Mouse (Mus musculus) midbrain, embryonic 12.5 days (tissue): ENCODE measurements at regions not wholly inside any gene's neighbourhood (a gene's known extent, or its start where the extent isn't known, plus 50 kb on each side); places are given as distances from the start of the nearest gene placed in this dataset.

Experiments
- ATAC-seq: fragments of 200-750 bp; cut with Nextera tagmentation; 2 replicates; pipeline ENCODE4 v1.8.0; 2017; ENCODE audit warnings: low read depth, moderate TSS enrichment, moderate library complexity; ENCODE audit not compliant: low FRiP score
- H3K27ac ChIP-seq: fragments of 300-500 bp; sonication (generic); replicated peaks from 2 replicates; pipeline ENCODE4 v1.5.1; 2016; ENCODE audit warnings: mild to moderate bottlenecking
- H3K27me3 ChIP-seq: fragments of 300-500 bp; sonication (generic); 2 replicates; pipeline ENCODE4 v1.6.1; 2016; ENCODE audit warnings: mild to moderate bottlenecking
- H3K36me3 ChIP-seq: fragments of 300-500 bp; sonication (generic); 2 replicates; pipeline ENCODE4 v1.6.1; 2016
- H3K4me1 ChIP-seq: fragments of 300-500 bp; sonication (generic); 2 replicates; pipeline ENCODE4 v1.6.1; 2016
- H3K4me2 ChIP-seq: fragments of 300-500 bp; sonication (generic); replicated peaks from 2 replicates; pipeline ENCODE4 v1.6.1; 2016; ENCODE audit warnings: mild to moderate bottlenecking, moderate library complexity
- H3K4me3 ChIP-seq: fragments of 300-500 bp; sonication (generic); 2 replicates; pipeline ENCODE4 v1.5.1; 2016; ENCODE audit warnings: mild to moderate bottlenecking
- H3K9ac ChIP-seq: fragments of 300-500 bp; sonication (generic); replicated peaks from 2 replicates; pipeline ENCODE4 v1.6.1; 2016; ENCODE audit warnings: mild to moderate bottlenecking, moderate library complexity
- H3K9me3 ChIP-seq: fragments of 300-500 bp; sonication (generic); 2 replicates; pipeline ENCODE4 v1.6.1; 2016; ENCODE audit warnings: mild to moderate bottlenecking
- WGBS: fragments of 180-500 bp; shearing (Covaris S2); methylation state at CpG from one replicate; pipeline ENCODE4 v1.1.7; 2016; 5-methylcytosine and 5-hydroxymethylcytosine counted together

DNA sequence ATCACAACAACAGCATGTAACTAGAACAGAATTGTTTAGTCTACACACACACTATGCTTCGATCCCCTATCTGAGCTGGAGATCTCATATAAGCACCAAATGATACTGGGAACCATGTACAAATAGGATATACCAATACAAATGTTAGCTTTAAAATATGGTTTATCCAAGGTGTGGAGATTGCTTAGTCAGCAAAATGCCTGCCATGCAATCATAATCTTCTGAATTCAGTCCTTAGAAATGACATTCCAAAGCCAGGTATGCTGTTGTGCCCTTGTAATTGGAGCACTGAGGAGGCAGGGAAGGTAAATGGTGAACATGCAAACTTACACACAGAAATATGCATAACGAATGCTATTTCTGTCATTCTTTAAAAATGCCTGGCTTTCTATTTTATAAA is 54.0 kb upstream of the Thsd7b start:
- 81% methylated on average over 2 of the region's 2 CpGs for WGBS

DNA sequence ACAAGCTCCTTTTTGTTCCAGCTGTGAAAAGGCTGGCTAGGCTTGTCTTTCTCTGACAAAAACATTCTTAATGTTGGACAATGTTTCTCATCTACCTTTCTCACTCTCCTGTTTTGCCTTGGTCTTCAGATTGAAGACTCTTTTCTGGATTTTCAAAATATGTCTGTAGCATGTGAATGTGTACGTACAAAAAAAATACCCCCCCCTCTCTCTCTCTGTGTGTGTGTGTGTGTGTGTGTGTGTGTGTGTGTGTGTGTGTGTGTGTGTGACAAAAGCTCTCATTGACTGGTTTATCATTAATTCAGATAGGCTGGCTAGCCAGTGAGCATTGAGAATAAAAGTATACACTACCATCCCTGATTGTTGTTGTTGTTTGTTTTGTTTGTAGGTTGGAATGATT is 64.3 kb upstream of the Thsd7b start:
- H3K4me1 ChIP-seq = peaks cover 18% of the 10 kb centered on the region
- no peak overlapping the region for H3K9ac ChIP-seq
- no peaks in the 10 kb centered on the region for H3K9me3 ChIP-seq
- peak overlapping the region; percentile 87 for H3K27ac ChIP-seq
- H3K4me3 ChIP-seq = no peak overlapping the region
- peak; percentile 45 for ATAC-seq
- no peaks in the 10 kb centered on the region for H3K36me3 ChIP-seq
- WGBS = 33% methylated on average over 1 of the region's 1 CpGs
- H3K4me2 ChIP-seq = no peak overlapping the region
- no peaks in the 10 kb centered on the region for H3K27me3 ChIP-seq

More for the DNA sequence above, 54.0 kb upstream of the Thsd7b start:
- Histone ChIP-seq H3K36me3 (no peaks in the 10 kb centered on the region), H3K27me3 (no peaks in the 10 kb centered on the region), H3K4me3 (no peak overlapping the region), H3K27ac (no peak overlapping the region), H3K4me1 (no peaks in the 10 kb centered on the region), H3K9ac (no peak overlapping the region), H3K9me3 (no peaks in the 10 kb centered on the region), H3K4me2 (no peak overlapping the region)
- no peak for ATAC-seq

DNA sequence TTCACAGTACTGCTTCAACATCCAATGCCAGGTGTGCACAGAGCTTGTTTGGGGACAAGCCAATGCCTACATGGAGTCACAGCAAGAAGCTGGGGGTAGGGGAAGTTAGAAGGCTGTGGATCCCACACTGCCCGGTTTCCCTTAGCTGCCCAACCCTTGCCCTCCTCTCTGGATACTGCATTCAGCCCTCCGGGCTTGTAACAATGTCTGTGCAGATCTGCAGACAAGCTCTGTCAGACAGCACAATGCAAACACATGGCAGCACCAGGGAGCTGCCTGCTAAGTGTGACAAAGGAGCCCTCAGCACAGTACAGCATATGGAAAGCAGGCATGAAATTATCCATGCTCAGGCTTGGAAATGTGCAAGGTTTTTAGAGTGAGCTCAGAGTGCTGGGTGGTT is 64.7 kb upstream of the Thsd7b start:
- 8% methylated on average over 2 of the region's 2 CpGs for WGBS
- Histone ChIP-seq H3K27ac (peak overlapping the region; percentile 87), H3K27me3 (no peaks in the 10 kb centered on the region), H3K9ac (no peak overlapping the region), H3K9me3 (no peaks in the 10 kb centered on the region), H3K4me1 (peaks cover 18% of the 10 kb centered on the region), H3K4me2 (no peak overlapping the region), H3K36me3 (no peaks in the 10 kb centered on the region), H3K4me3 (no peak overlapping the region)
- peak; percentile 99 for ATAC-seq

DNA sequence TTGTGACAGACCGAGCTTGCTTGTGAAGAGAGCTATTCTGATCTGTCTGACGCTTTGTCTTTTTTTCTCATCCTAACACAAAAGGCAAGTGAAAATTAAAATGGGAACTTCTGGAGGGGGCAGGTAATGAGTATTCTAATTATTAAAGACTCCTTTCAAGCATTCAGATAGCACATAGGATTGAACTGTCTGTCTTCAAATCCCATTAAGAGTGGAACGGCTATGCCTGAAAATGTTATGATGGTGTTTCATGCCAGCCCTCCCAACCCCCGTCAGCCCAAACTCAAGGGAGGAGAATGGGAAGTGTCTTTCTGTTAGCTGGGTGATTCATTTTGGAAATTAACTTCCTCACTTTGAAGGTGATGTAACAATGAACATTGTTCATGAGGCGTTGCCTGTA is 65.4 kb upstream of the Thsd7b start:
- Histone ChIP-seq H3K4me3 (no peak overlapping the region), H3K36me3 (no peaks in the 10 kb centered on the region), H3K9me3 (no peaks in the 10 kb centered on the region), H3K27ac (peak overlapping the region; percentile 87), H3K27me3 (no peaks in the 10 kb centered on the region), H3K4me2 (no peak overlapping the region), H3K9ac (no peak overlapping the region), H3K4me1 (peaks cover 18% of the 10 kb centered on the region)
- ATAC-seq = 0 out of 2 replicates have a peak, but pooled peaks have one; percentile 11
- WGBS = 47% methylated on average over 5 of the region's 5 CpGs

DNA sequence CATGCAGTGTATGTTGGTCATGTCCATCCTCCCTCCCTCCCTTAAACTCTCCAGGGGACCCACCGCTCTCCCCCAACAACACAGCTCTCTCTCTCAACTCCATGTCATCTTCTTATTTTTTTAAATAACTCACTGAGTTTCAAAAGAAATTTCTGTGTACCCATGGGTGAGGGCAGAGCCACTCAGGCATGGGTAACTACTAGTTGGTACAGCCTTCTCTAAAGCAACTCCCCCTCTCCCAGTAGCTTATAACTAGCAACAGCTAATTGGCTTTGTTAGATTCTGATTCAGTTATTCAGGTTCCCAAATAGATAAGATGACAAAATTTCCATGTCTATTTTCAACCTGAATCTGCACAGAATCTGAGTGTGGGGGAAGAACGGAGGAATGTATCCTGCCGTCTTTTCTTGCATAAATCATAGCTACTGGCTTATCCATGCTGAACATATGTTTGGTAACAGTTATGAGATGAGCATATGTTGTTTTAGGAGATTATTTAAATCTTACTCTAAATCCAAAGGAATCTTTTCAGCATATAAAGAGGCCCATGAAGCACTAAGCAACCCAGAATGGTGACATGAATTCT is 92.8 kb upstream of the Thsd7b start:
- H3K9me3 ChIP-seq = no peaks in the 10 kb centered on the region
- H3K27me3 ChIP-seq = no peaks in the 10 kb centered on the region
- ATAC-seq = no peak
- H3K27ac ChIP-seq = no peak overlapping the region
- 82% methylated on average over 3 of the region's 3 CpGs for WGBS
- no peaks in the 10 kb centered on the region for H3K4me1 ChIP-seq
- H3K4me3 ChIP-seq = no peak overlapping the region
- no peak overlapping the region for H3K9ac ChIP-seq
- H3K4me2 ChIP-seq = no peak overlapping the region
- H3K36me3 ChIP-seq = no peaks in the 10 kb centered on the region

DNA sequence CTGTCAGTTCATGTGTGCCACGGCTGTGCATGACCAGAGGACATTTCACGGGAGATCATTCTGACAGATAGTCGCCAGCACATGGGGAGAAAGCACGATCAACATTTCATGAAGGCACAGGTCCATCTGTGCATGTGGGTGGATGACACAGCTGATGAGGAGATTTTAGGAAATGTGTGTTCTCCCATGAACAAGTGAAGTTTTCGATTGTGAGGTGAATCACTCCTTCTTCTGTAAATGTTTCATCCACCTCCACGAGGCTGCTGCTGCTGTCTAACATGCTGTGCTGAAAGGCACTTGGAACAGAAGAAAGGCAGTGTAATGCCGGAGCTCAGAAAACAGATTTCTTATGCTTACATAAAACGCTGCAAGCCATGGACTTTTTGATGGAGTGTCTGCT is 103.2 kb upstream of the Thsd7b start:
- H3K9ac ChIP-seq = no peak overlapping the region
- H3K4me2 ChIP-seq = no peak overlapping the region
- H3K27ac ChIP-seq = no peak overlapping the region
- no peaks in the 10 kb centered on the region for H3K4me1 ChIP-seq
- H3K9me3 ChIP-seq = no peaks in the 10 kb centered on the region
- H3K36me3 ChIP-seq = no peaks in the 10 kb centered on the region
- ATAC-seq = no peak
- H3K4me3 ChIP-seq = no peak overlapping the region
- no peaks in the 10 kb centered on the region for H3K27me3 ChIP-seq
- 81% methylated on average over 8 of the region's 8 CpGs for WGBS

DNA sequence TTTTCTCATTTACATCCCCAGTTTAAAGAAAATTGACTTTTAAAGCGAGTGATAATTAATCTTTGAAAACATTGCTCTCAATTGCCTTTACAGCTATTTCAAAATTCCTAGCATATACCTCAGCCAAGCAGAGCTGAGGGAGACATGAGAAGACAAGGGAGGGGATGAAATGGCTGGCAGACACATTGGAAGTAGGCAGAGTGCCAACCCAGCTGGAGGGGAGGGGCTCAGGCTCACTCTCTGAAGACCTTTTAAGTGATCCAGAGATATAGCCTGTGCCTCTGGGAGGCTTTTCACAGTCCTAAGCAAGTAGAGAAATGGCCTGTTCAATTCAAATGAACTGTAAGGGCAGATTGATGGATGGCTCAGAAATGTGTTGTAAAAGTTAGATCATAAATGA is 122.5 kb upstream of the Thsd7b start:
- Histone ChIP-seq H3K4me2 (no peak overlapping the region), H3K4me1 (no peaks in the 10 kb centered on the region), H3K9ac (no peak overlapping the region), H3K27me3 (no peaks in the 10 kb centered on the region), H3K27ac (no peak overlapping the region), H3K9me3 (no peaks in the 10 kb centered on the region), H3K36me3 (no peaks in the 10 kb centered on the region), H3K4me3 (no peak overlapping the region)
- 79% methylated on average over 1 of the region's 1 CpGs for WGBS
- no peak for ATAC-seq

DNA sequence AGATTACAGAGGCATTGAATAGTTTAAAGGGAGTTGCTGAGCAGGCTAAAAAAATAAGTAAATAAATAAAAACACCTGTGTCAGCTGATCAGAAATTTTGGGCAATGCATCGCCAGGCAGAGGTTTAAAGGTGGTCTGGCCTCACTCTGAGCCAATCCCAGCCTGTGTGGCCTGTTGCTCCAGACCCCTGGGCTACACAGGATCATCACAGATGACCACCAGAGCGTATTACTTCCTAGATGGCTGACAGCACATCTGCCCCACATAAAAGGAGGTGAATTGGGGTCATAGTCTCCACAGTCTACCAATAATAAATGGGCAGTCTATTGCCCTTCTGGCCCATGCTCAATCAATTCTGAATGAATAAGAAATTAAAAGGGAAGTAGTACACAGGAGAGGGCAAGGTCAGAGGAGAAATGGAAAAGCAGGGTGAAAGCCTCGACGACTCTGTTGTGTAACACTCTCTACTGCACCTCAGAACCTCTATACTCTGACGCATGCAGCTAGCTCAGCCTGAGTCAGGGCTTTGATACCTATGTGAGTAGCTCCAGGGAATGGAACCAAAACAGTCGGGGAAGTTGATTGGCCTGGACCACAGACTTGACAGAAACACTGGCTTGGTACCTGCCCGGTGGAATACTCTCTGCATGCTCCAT is 124.2 kb upstream of the Thsd7b start:
- Histone ChIP-seq H3K27ac (no peak overlapping the region), H3K4me2 (no peak overlapping the region), H3K4me3 (no peak overlapping the region), H3K36me3 (no peaks in the 10 kb centered on the region), H3K9ac (no peak overlapping the region), H3K9me3 (no peaks in the 10 kb centered on the region), H3K4me1 (no peaks in the 10 kb centered on the region), H3K27me3 (no peaks in the 10 kb centered on the region)
- ATAC-seq = no peak
- WGBS = 66% methylated on average over 7 of the region's 7 CpGs

DNA sequence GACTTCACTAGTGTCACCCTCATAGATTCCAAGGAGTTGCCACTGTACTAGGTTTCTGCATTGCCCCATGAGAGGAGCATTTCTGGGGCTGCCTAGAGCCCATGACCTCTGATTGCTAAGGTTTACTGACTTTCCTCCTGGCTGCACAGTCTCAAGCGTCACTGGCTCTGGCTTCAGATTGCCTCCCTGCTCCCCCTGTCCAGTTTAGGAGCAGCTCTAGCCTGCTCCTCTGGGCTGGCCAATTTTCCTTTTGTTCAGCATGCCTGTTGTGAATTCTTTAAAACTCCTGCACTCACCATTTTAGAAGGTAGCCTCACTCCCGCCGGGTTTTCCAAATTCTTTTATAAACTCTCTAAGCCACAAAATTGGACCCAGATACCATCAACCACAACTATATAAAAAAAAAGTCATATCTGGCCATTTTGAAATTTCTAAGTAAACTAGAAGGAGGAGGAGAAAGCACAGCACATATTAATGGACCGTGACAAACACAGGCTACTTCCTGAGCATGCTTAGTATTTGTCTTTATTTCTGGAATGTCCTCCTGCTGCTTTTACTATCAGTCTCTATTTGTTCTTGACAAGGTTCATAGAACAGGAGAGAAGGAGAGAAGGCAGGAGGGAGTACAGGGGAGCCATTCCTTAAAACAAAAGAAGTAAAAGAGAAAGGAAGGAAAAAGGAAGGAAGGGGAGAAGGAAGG is 126.6 kb upstream of the Thsd7b start:
- Histone ChIP-seq H3K9ac (no peak overlapping the region), H3K9me3 (no peaks in the 10 kb centered on the region), H3K27ac (no peak overlapping the region), H3K4me1 (no peaks in the 10 kb centered on the region), H3K4me3 (no peak overlapping the region), H3K4me2 (no peak overlapping the region), H3K27me3 (no peaks in the 10 kb centered on the region), H3K36me3 (no peaks in the 10 kb centered on the region)
- ATAC-seq = no peak
- WGBS = 55% methylated on average over 4 of the region's 4 CpGs

DNA sequence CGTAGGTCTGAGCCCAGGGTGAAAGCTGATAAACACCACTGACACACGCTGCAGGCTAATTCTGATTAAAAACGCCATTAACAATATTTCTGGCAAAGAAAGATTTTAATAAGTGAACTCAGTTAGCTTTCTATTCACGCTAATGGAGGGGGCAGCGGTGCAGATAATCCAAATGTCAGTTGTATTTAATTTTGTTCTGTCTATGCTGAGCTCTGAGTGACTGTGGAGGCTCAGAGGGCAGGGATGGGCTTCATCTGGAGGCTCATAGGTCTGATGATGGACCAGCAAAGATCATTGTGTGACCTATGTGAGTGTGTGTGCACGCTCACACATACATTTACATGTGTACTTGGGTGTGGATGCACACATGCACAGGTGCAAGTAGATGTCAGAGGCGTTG is 134.3 kb upstream of the Thsd7b start:
- Histone ChIP-seq H3K27me3 (no peaks in the 10 kb centered on the region), H3K36me3 (no peaks in the 10 kb centered on the region), H3K4me2 (no peak overlapping the region), H3K27ac (no peak overlapping the region), H3K4me3 (no peak overlapping the region), H3K4me1 (no peaks in the 10 kb centered on the region), H3K9ac (no peak overlapping the region), H3K9me3 (no peaks in the 10 kb centered on the region)
- 82% methylated on average over 7 of the region's 7 CpGs for WGBS
- ATAC-seq = no peak

DNA sequence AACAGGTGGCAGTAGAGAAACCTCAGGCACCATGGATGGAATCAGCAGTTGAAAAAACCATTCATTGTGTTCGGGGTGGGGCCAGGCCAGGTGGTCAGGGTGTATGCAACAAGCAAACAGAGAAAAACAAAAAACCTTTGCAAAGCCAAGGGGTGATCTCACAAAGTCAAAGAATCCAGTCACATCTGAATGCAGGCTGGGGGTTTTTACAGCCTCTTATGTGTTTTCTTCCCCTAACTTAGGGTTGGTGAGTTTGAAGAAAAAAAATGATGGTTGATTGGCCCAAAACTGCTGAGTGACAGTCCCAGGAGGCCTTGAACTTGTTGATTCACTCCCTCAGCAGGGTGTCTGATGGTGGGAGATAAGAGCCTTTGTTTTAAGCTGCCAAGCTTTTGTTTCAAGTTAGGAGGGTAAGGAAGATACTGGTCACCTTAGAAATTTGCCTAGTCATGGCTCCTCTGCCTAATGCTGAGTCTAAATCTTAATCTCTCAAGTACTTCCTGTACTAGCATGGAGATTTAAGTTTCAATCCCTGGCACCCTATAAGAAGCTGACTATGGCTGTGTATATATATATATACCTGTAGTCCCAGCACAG is 166.0 kb upstream of the Thsd7b start:
- Histone ChIP-seq H3K27ac (no peak overlapping the region), H3K36me3 (no peaks in the 10 kb centered on the region), H3K4me2 (no peak overlapping the region), H3K4me1 (no peaks in the 10 kb centered on the region), H3K27me3 (no peaks in the 10 kb centered on the region), H3K9ac (no peak overlapping the region), H3K9me3 (no peaks in the 10 kb centered on the region), H3K4me3 (no peak overlapping the region)
- no peak for ATAC-seq
- 63% methylated on average over 1 of the region's 1 CpGs for WGBS

DNA sequence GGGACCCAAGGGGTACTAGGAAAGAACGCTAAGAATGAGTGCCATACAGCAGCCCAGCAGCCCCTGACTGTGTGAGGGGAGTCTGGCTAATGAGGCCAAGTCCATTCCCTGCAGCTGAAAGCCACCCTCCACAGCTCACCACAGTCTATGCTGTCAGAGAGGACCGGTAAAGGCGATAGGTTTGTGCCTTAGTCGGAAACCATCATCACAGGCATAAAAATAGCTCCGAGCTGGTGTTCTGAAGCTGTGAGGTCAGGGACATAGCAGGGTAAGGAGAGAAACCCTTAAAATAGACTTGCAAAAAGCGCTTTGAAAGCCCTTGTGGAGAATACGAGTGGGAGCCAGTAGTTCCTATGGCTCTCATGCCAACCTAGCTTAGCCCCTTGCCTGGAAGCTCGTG is 172.1 kb upstream of the Thsd7b start:
- 85% methylated on average over 8 of the region's 8 CpGs for WGBS
- Histone ChIP-seq H3K9me3 (no peaks in the 10 kb centered on the region), H3K4me2 (no peak overlapping the region), H3K4me1 (no peaks in the 10 kb centered on the region), H3K9ac (no peak overlapping the region), H3K4me3 (no peak overlapping the region), H3K27ac (no peak overlapping the region), H3K36me3 (no peaks in the 10 kb centered on the region), H3K27me3 (no peaks in the 10 kb centered on the region)
- ATAC-seq = no peak
